Mouse (Mus musculus) kidney, embryonic 16.5 days (tissue): ENCODE measurements around the gene F8. TPM values are rescaled to one million over a fixed set of nuclear protein-coding genes. Genes with fewer than 3 reads are reported as not detected.

ENCODE experiments used
- ATAC-seq: fragments of 200-750 bp; cut with Nextera tagmentation; 2 replicates; pipeline ENCODE4 v1.8.0; 2017; ENCODE audit warnings: moderate TSS enrichment; ENCODE audit not compliant: low FRiP score, low TSS enrichment
- H3K27ac ChIP-seq: fragments of 300-500 bp; sonication (generic); 2 replicates; pipeline ENCODE4 v1.5.1; 2014; ENCODE audit warnings: low read length
- H3K27me3 ChIP-seq: fragments of 300-500 bp; sonication (generic); 2 replicates; pipeline ENCODE4 v1.6.1; 2014; ENCODE audit warnings: low read length, control low read depth, mixed read lengths; ENCODE audit not compliant: insufficient read depth
- H3K36me3 ChIP-seq: fragments of 300-500 bp; sonication (generic); 2 replicates; pipeline ENCODE4 v1.6.1; 2014; ENCODE audit warnings: low read length, control low read depth, mixed read lengths; ENCODE audit not compliant: insufficient read depth
- H3K4me1 ChIP-seq: fragments of 300-500 bp; sonication (generic); 2 replicates; pipeline ENCODE4 v1.6.1; 2014; ENCODE audit warnings: low read length, control low read depth, mixed read lengths; ENCODE audit not compliant: insufficient read depth
- H3K4me2 ChIP-seq: fragments of 300-500 bp; sonication (generic); replicated peaks from 2 replicates; pipeline ENCODE4 v1.6.1; 2014; ENCODE audit warnings: low read depth, low read length
- H3K4me3 ChIP-seq: fragments of 300-500 bp; sonication (generic); 2 replicates; pipeline ENCODE4 v1.5.1; 2014; ENCODE audit warnings: mild to moderate bottlenecking, low read length
- H3K9ac ChIP-seq: fragments of 300-500 bp; sonication (generic); replicated peaks from 2 replicates; pipeline ENCODE4 v1.6.1; 2014; ENCODE audit warnings: low read length
- H3K9me3 ChIP-seq: fragments of 300-500 bp; sonication (generic); 2 replicates; pipeline ENCODE4 v1.6.1; 2016; ENCODE audit warnings: low read length, control low read depth
- WGBS: fragments of 180-500 bp; shearing (Covaris S2); extraction: QIAGEN DNeasy Blood & Tissue Kit; methylation state at CpG from one replicate; pipeline ENCODE4 v1.1.7; 2014; 5-methylcytosine and 5-hydroxymethylcytosine counted together
- polyA plus RNA-seq: library from polyadenylated mRNA; unstranded; fragments of >200 nt; fragmentation: Nextera tagmentation; extraction: Ambion mirVana; gene quantifications from 2 replicates; pipeline ENCODE4 v1.2.1, GENCODE M21; 2015

Gene F8
- polyA plus RNA-seq, 1 experiment from 2014 or later = 3.0 TPM

DNA sequence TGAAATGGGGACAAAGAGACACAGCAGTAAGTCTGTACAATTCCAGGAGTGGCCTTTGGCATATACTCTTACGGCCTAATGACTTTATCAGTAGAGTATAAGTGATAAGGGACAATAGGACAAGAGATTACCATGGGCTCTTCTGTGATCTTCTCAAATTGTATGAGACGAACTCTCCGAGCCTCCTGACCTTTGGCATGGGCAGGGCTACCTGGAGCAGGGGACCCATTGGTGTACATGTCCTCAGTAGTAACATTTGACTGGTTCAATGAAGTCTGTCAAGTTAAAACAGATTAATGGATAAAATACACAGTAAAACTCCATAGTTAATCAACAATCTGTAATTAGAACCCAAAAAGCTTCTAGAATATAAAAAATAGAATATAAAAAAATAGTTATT is 256.8 kb downstream of the F8 start:
- ATAC-seq = no peak
- Histone ChIP-seq H3K9ac (no peak overlapping the region), H3K4me3 (no peak overlapping the region), H3K4me1 (no peaks in the 10 kb centered on the region), H3K27ac (no peak overlapping the region), H3K9me3 (no peaks in the 10 kb centered on the region), H3K4me2 (no peak overlapping the region), H3K27me3 (no peaks in the 10 kb centered on the region), H3K36me3 (peaks cover 8% of the 10 kb centered on the region; the same call in 1 of the 2 replicates)
- WGBS = 75% methylated on average over 3 of the region's 3 CpGs

Other genes starting within 250 kb of the F8 start
- gene Smim9, start 218.8 kb downstream of the F8 start, polyA plus RNA-seq = not detected in 2 replicates
- 47.8 and 53.7 TPM in 2 replicates for gene Fundc2, start 216 bp downstream of the F8 start, polyA plus RNA-seq
- 17.5 and 18.1 TPM in 2 replicates for gene Cmc4, start 34.0 kb upstream of the F8 start, polyA plus RNA-seq
- gene Mtcp1, start 34.0 kb upstream of the F8 start, polyA plus RNA-seq = 9.3 and 11.9 TPM in 2 replicates
- 67.8 and 74.7 TPM in 2 replicates for gene Brcc3, start 34.0 kb upstream of the F8 start, polyA plus RNA-seq
- gene Vbp1, start 131.7 kb upstream of the F8 start, polyA plus RNA-seq = 160 and 166 TPM in 2 replicates
- 2.1 and 2.8 TPM in 2 replicates for gene Rab39b, start 195.6 kb upstream of the F8 start, polyA plus RNA-seq